Mouse (Mus musculus): ENCODE measurements around the gene 4933407L21Rik.
A peak's percentile ranks its signal among the peaks of the same experiment; 100 is the strongest.
"Not testable (repeated sequence)": the region's sequence is repeated elsewhere in the genome, so short reads cannot be mapped to it uniquely, and the experiment has no call there.

The 4933407L21Rik gene

GRCm38 (mm10) chr1:85959129-85959888 is 31.0 kb downstream of the 4933407L21Rik start:
- no peak for DNase-seq (ENCODE audit: low spot score in 2 of 2)

- no peak for DNase-seq (ENCODE audit: low spot score in 2 of 2)
These were observed 31.6 kb downstream of the 4933407L21Rik start for GRCm38 (mm10) chr1:85959889-85960276.

GRCm38 (mm10) chr1:85960873-85961272 is 32.6 kb downstream of the 4933407L21Rik start, which contains the start of gene Gpr55:
Gpr55 (minus strand) TSS chr1:85961007.
- no peak for DNase-seq (ENCODE audit: low spot score in 2 of 2)

GRCm38 (mm10) chr1:85962081-85962480 is 33.8 kb downstream of the 4933407L21Rik start:
- no peak for DNase-seq (ENCODE audit: low spot score in 2 of 2)

GRCm38 (mm10) chr1:85965856-85966255 is 37.6 kb downstream of the 4933407L21Rik start:
- no peak for DNase-seq (ENCODE audit: low spot score in 2 of 2)

- DNase-seq (ENCODE audit: low spot score in 2 of 2), result no peak
These were observed 40.8 kb downstream of the 4933407L21Rik start for GRCm38 (mm10) chr1:85969081-85969480.

GRCm38 (mm10) chr1:85969519-85969918 is 41.2 kb downstream of the 4933407L21Rik start:
- DNase-seq (ENCODE audit: low spot score in 2 of 2), result peak; percentile 30 to 33

GRCm38 (mm10) chr1:85971070-85971469 is 42.8 kb downstream of the 4933407L21Rik start:
- DNase-seq (ENCODE audit: low spot score in 2 of 2), result no peak

GRCm38 (mm10) chr1:85972341-85972740 is 44.1 kb downstream of the 4933407L21Rik start:
- no peak for DNase-seq (ENCODE audit: low spot score in 2 of 2)

- DNase-seq (ENCODE audit: low spot score in 2 of 2), result no peak
These were observed 45.2 kb downstream of the 4933407L21Rik start for GRCm38 (mm10) chr1:85973468-85973877.

- no peak for DNase-seq (ENCODE audit: low spot score in 2 of 2)
These were observed 49.4 kb downstream of the 4933407L21Rik start for GRCm38 (mm10) chr1:85977709-85978108.

GRCm38 (mm10) chr1:85981738-85982357 is 53.6 kb downstream of the 4933407L21Rik start:
- no peak for DNase-seq (ENCODE audit: low spot score in 2 of 2)

GRCm38 (mm10) chr1:85985784-85986183 is 57.5 kb downstream of the 4933407L21Rik start:
- DNase-seq (ENCODE audit: low spot score in 2 of 2), result no peak

- no peak for DNase-seq (ENCODE audit: low spot score in 2 of 2)
These were observed 60.1 kb downstream of the 4933407L21Rik start for GRCm38 (mm10) chr1:85988351-85988750.

GRCm38 (mm10) chr1:85988882-85989281 is 60.6 kb downstream of the 4933407L21Rik start:
- not testable (repeated sequence) for DNase-seq (ENCODE audit: low spot score in 2 of 2)
